Mouse (Mus musculus): ENCODE data around the gene Nrip2. TPM values are rescaled to one million over a fixed set of nuclear protein-coding genes. Genes with fewer than 3 reads are reported as not detected.

The Nrip2 gene
- 4.1 and 5.6 TPM in 2 replicates for polyA plus RNA-seq (2016; fragmentation: Nextera tagmentation; extraction: Ambion mirVana)

GRCm38 (mm10) chr6:128398996-128399395, at the start of gene Nrip2:
TSS of gene Nrip2 (plus strand) at chr6:128399296.
- H3K9ac ChIP-seq: peak within 1 kb of the TSS; percentile 5; the same call in 1 of the 2 replicates
- no peaks in the 10 kb centered on the region for H3K36me3 ChIP-seq
- H3K27me3 ChIP-seq: no peaks in the 10 kb centered on the region
- peaks cover 12% of the 10 kb centered on the region for H3K4me1 ChIP-seq
- 78% methylated on average over 3 of the region's 3 CpGs for WGBS
- peak within 1 kb of the TSS; percentile 33 for H3K4me2 ChIP-seq (replicated peaks)
- ATAC-seq (ENCODE audit: low FRiP score): no peak
- peak within 1 kb of the TSS; percentile 6; the same call in 1 of the 2 replicates for H3K4me3 ChIP-seq
- H3K9me3 ChIP-seq (replicated peaks): no peaks in the 10 kb centered on the region
- peak within 1 kb of the TSS; percentile 60; the same call in 1 of the 2 replicates for H3K27ac ChIP-seq

- WGBS: 38% methylated on average over 7 of the region's 7 CpGs
- no peak for ATAC-seq (ENCODE audit: low FRiP score)
These were observed 49.4 kb upstream of the Nrip2 start for GRCm38 (mm10) chr6:128349711-128350110.

DNA sequence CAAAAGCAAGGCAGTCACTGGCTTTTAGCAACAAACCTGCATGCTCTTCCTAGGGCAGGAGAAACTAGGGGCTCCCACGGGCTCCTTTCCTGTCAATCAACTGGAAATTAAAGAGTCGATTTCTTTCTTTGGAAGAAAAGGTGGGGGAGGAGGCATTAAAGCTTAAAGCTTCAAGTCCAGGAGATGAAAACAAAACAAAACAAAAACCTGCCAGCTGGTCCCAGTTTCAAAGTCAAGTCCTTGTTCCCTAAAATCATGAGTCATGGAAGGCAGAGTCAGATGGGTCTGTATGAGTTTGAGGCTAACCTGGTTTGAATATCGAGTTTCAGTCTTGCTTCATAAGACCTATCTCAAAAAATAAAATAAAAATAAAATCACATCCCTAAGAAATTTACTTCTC, 45.0 kb upstream of the Nrip2 start:
- WGBS: 49% methylated on average over 3 of the region's 3 CpGs
- H3K36me3 ChIP-seq: peaks cover 30% of the 10 kb centered on the region

More at GRCm38 (mm10) chr6:128349711-128350110, 49.4 kb upstream of the Nrip2 start:
- Histone ChIP-seq H3K4me2 (replicated peaks) (no peak overlapping the region), H3K27ac (peak overlapping the region; percentile 32; the same call in 1 of the 2 replicates), H3K4me1 (peaks cover 12% of the 10 kb centered on the region), H3K9me3 (replicated peaks) (no peaks in the 10 kb centered on the region), H3K4me3 (no peak overlapping the region), H3K9ac (no peak overlapping the region), H3K36me3 (peaks cover 9% of the 10 kb centered on the region; the same call in 1 of the 2 replicates), H3K27me3 (no peaks in the 10 kb centered on the region)

GRCm38 (mm10) chr6:128355201-128355681, 43.9 kb upstream of the Nrip2 start:
- peaks cover 30% of the 10 kb centered on the region for H3K36me3 ChIP-seq
- ATAC-seq (ENCODE audit: low FRiP score): peak; percentile 79
- WGBS: 0% methylated on average over 28 of the region's 28 CpGs

More for the DNA sequence above, 45.0 kb upstream of the Nrip2 start:
- no peaks in the 10 kb centered on the region for H3K27me3 ChIP-seq
- H3K4me2 ChIP-seq (replicated peaks): 0 out of 2 replicates have a peak overlapping the region, but pooled peaks have one; percentile 13
- H3K27ac ChIP-seq: no peak overlapping the region
- peaks cover 17% of the 10 kb centered on the region for H3K4me1 ChIP-seq
- H3K4me3 ChIP-seq: no peak overlapping the region
- no peaks in the 10 kb centered on the region for H3K9me3 ChIP-seq (replicated peaks)
- ATAC-seq (ENCODE audit: low FRiP score): no peak
- no peak overlapping the region for H3K9ac ChIP-seq

DNA sequence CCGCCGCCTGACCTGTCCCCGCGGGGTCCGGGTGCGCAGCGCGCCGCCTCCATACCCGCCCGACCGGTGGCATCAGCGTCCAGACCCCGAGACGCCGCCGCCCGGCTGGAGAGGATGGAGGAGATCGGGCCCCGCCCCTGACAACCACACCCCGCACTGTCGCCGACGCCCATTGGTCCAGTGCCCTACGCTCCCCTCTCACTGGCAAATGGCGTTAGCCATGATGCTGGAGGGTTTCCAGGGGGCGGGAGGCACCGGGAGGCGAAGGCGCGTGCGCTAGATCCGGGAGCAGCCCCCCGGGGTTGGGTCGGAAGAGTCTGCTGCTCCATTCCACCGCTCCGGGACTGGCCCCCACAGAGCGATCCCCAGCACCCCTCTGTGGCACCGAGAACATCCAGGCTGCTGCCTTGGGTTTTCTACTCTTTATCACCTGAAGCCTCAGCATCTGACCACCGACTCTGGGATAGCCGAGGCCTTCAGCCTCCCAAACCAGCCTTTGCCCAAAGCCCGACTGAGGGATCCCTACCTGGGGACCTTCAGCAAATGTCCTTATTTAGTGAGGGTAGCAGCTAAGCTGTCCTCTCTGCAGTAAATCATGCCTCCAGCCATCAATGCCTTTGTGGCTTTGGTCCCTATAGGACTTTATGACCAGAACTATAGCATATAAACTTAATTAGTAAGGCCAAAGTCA, 43.2 kb upstream of the Nrip2 start, which contains the start of gene Tulp3:
Tulp3 (minus strand) TSS at position 126 of the 691 bp plus-strand sequence.
- WGBS: under 1% methylated on average over 42 of the region's 42 CpGs
- Histone ChIP-seq H3K36me3 (peaks cover 23% of the 10 kb centered on the region), H3K27ac (peak within 1 kb of the TSS; percentile 91)

More at GRCm38 (mm10) chr6:128355201-128355681, 43.9 kb upstream of the Nrip2 start:
- no peaks in the 10 kb centered on the region for H3K9me3 ChIP-seq (replicated peaks)
- H3K9ac ChIP-seq: peak overlapping the region; percentile 85
- H3K4me3 ChIP-seq: peak overlapping the region; percentile 81
- H3K4me2 ChIP-seq (replicated peaks): peak overlapping the region; percentile 71
- no peaks in the 10 kb centered on the region for H3K27me3 ChIP-seq
- H3K27ac ChIP-seq: peak overlapping the region; percentile 91
- H3K4me1 ChIP-seq: peaks cover 17% of the 10 kb centered on the region

GRCm38 (mm10) chr6:128358999-128359398, 40.1 kb upstream of the Nrip2 start:
- H3K4me1 ChIP-seq: peaks cover 35% of the 10 kb centered on the region
- H3K9ac ChIP-seq: no peak overlapping the region
- no peaks in the 10 kb centered on the region for H3K27me3 ChIP-seq
- ATAC-seq (ENCODE audit: low FRiP score): no peak
- H3K9me3 ChIP-seq (replicated peaks): no peaks in the 10 kb centered on the region
- WGBS: 15% methylated on average over 2 of the region's 2 CpGs
- H3K27ac ChIP-seq: no peak overlapping the region
- H3K4me2 ChIP-seq (replicated peaks): no peak overlapping the region
- H3K4me3 ChIP-seq: no peak overlapping the region
- H3K36me3 ChIP-seq: peaks cover 21% of the 10 kb centered on the region

More for the DNA sequence above, 43.2 kb upstream of the Nrip2 start, which contains the start of gene Tulp3:
- Histone ChIP-seq H3K9me3 (replicated peaks) (no peaks in the 10 kb centered on the region), H3K4me2 (replicated peaks) (peak within 1 kb of the TSS; percentile 71), H3K4me1 (peaks cover 23% of the 10 kb centered on the region), H3K9ac (peak within 1 kb of the TSS; percentile 85), H3K27me3 (no peaks in the 10 kb centered on the region), H3K4me3 (peak within 1 kb of the TSS; percentile 81)
- ATAC-seq (ENCODE audit: low FRiP score): peak; percentile 99

GRCm38 (mm10) chr6:128361901-128362300, 37.2 kb upstream of the Nrip2 start:
- Histone ChIP-seq H3K4me2 (replicated peaks) (peak overlapping the region; percentile 95), H3K4me3 (peak overlapping the region; percentile 89), H3K27me3 (no peaks in the 10 kb centered on the region), H3K36me3 (peaks cover 32% of the 10 kb centered on the region), H3K9ac (peak overlapping the region; percentile 91), H3K4me1 (peaks cover 27% of the 10 kb centered on the region), H3K27ac (peak overlapping the region; percentile 93), H3K9me3 (replicated peaks) (no peaks in the 10 kb centered on the region)
- 21% methylated on average over 9 of the region's 9 CpGs for WGBS
- ATAC-seq (ENCODE audit: low FRiP score): no peak

GRCm38 (mm10) chr6:128362381-128363006, 36.6 kb upstream of the Nrip2 start, which contains the start of the genes Rhno1 and Foxm1:
TSS of gene Rhno1 (minus strand) at chr6:128362911.
TSS of gene Foxm1 (plus strand) at chr6:128362967.
- Histone ChIP-seq H3K4me3 (peak within 1 kb of the TSS; percentile 89), H3K27me3 (no peaks in the 10 kb centered on the region), H3K36me3 (peaks cover 31% of the 10 kb centered on the region), H3K4me2 (replicated peaks) (peak within 1 kb of the TSS; percentile 95), H3K4me1 (peaks cover 27% of the 10 kb centered on the region), H3K9ac (peak within 1 kb of the TSS; percentile 91), H3K27ac (peak within 1 kb of the TSS; percentile 93), H3K9me3 (replicated peaks) (no peaks in the 10 kb centered on the region)
- WGBS: under 1% methylated on average over 52 of the region's 76 CpGs
- peak; percentile 90 for ATAC-seq (ENCODE audit: low FRiP score)

DNA sequence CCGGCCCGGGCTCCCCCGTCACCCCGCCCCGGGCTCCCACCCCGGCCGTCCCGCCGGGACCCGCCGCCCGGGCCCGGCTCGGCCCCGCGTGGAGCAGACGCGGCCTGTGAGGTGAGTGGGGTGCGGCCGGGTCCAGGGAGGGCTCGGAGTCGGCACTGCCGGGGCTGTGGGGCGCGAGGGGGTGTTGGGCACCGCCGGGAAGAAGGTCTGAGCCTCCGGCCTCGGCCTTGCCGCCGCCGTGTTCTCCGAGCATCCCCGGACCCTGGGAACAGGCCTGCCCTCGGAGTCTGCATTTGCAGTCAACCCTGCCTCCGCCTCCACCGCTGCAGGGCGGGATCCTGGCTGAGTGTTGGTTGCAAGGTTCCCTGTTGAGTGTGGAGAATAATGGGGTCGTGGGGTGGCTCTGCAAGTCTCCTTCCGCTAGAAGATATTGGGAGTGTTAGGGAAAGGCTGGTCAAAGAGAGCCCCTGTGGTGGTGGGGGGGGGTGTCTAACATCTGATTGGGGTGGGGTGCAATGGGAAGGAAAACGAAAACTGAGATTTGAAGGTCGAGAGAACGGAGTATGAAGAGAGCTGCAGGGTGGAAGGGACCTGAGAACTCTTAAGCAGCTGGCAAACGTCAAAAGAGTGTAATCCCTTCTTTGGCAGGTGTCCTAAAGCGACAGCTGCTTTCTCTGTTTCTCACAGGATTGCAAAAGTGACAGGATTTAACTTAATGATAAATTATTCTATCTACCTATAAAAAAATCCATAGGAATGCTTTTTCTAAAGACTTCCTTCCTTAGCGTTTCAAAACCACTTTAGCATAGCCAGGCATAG, 35.9 kb upstream of the Nrip2 start:
- no peaks in the 10 kb centered on the region for H3K9me3 ChIP-seq (replicated peaks)
- ATAC-seq (ENCODE audit: low FRiP score): no peak; the same call in none of the 2 replicates
- peak overlapping the region; percentile 93 for H3K27ac ChIP-seq
- peaks cover 27% of the 10 kb centered on the region for H3K4me1 ChIP-seq
- H3K27me3 ChIP-seq: no peaks in the 10 kb centered on the region
- peaks cover 29% of the 10 kb centered on the region for H3K36me3 ChIP-seq
- WGBS: 1% methylated on average over 46 of the region's 46 CpGs
- H3K4me2 ChIP-seq (replicated peaks): peak overlapping the region; percentile 95
- peak overlapping the region; percentile 89 for H3K4me3 ChIP-seq
- peak overlapping the region; percentile 91 for H3K9ac ChIP-seq

GRCm38 (mm10) chr6:128364721-128365120, 34.4 kb upstream of the Nrip2 start:
- Histone ChIP-seq H3K9ac (no peak overlapping the region), H3K27me3 (no peaks in the 10 kb centered on the region), H3K9me3 (replicated peaks) (no peaks in the 10 kb centered on the region), H3K27ac (no peak overlapping the region), H3K4me3 (no peak overlapping the region), H3K4me1 (peaks cover 27% of the 10 kb centered on the region), H3K36me3 (peaks cover 36% of the 10 kb centered on the region), H3K4me2 (replicated peaks) (no peak overlapping the region)
- WGBS: 73% methylated on average over 6 of the region's 6 CpGs
- ATAC-seq (ENCODE audit: low FRiP score): no peak

DNA sequence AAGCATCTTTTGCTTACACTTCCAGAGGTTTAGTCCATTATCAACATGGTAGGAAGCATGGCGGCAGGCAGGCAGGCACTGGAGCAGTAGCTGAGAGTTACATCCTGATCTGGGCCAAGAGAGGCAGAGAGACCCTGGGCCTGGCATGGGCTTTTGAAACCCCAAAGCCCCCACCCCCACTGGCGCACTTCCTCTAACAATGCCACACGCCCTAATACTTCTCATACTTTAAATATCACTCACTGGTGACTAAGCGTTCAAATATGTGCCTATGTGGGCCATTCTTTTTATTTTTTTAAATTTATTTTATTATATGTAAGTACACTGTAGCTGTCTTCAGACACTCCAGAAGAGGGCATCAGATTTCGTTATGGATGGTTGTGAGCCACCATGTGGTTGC, 32.6 kb upstream of the Nrip2 start:
- Histone ChIP-seq H3K27ac (no peak overlapping the region), H3K27me3 (no peaks in the 10 kb centered on the region), H3K4me1 (peaks cover 13% of the 10 kb centered on the region), H3K4me3 (no peak overlapping the region), H3K9ac (no peak overlapping the region), H3K9me3 (replicated peaks) (no peaks in the 10 kb centered on the region), H3K36me3 (peaks cover 53% of the 10 kb centered on the region), H3K4me2 (replicated peaks) (no peak overlapping the region)
- WGBS: 89% methylated on average over 5 of the region's 5 CpGs
- no peak for ATAC-seq (ENCODE audit: low FRiP score)

Measured in hindbrain, embryonic 12.5 days (tissue).